Comparison of ENCODE assay signal across 8 mouse cellular contexts in genomic region chr11:119040600-119041324, GRCm38 (mm10). TPM values are rescaled to one million over a fixed set of nuclear protein-coding genes. Genes with fewer than 3 reads are reported as not detected.
A peak's percentile ranks its signal among the peaks of the same experiment; 100 is the strongest.
DNase-seq lines count a peak whose midpoint lies in the region; ATAC-seq and TF ChIP-seq lines count a peak whose summit lies in the region.

Cbx8 (minus strand) TSS chr11:119040969.

- TF ChIP-seq EP300 in lung, postnatal 0 days (IDR thresholded peaks at IDR 0.05) = no peak

- peak within 1 kb of the TSS; percentile 94 for H3K27ac ChIP-seq in hindbrain, embryonic 10.5 days
- peak within 1 kb of the TSS; percentile 75 for H3K27ac ChIP-seq in lung, postnatal 0 days (ENCODE audit: low read length)

- peak within 1 kb of the TSS; percentile 99 for H3K4me2 ChIP-seq in lung, postnatal 0 days (replicated peaks; ENCODE audit: low read depth, low read length)

- peak; percentile 96 for ATAC-seq in lung, postnatal 0 days

- peaks cover 90% of the 10 kb centered on the region for H3K27me3 ChIP-seq in hindbrain, embryonic 10.5 days (ENCODE audit: insufficient read depth, poor library complexity, severe bottlenecking)
- peaks cover 48% of the 10 kb centered on the region for H3K27me3 ChIP-seq in lung, postnatal 0 days (replicated peaks; ENCODE audit: insufficient read depth, low read length)

- peak within 1 kb of the TSS; percentile 80 for H3K4me3 ChIP-seq in hindbrain, embryonic 10.5 days
- H3K4me3 ChIP-seq in lung, postnatal 0 days (ENCODE audit: low read depth, low read length) = peak within 1 kb of the TSS; percentile 63

- peak within 1 kb of the TSS; percentile 56 for H3K9ac ChIP-seq in lung, postnatal 0 days (replicated peaks; ENCODE audit: low read depth)

- TF ChIP-seq CTCF in lung, postnatal 0 days (IDR thresholded peaks at IDR 0.05) = no peak

- peaks cover 11% of the 10 kb centered on the region for H3K36me3 ChIP-seq in hindbrain, embryonic 10.5 days
- no peaks in the 10 kb centered on the region; the same call in 1 of the 2 replicates for H3K36me3 ChIP-seq in lung, postnatal 0 days (ENCODE audit: insufficient read depth, low read length)

- H3K9me3 ChIP-seq in hindbrain, embryonic 10.5 days = no peaks in the 10 kb centered on the region
- H3K9me3 ChIP-seq in lung, postnatal 0 days (ENCODE audit: low read length) = no peaks in the 10 kb centered on the region

- peaks cover 89% of the 10 kb centered on the region for H3K4me1 ChIP-seq in hindbrain, embryonic 10.5 days (replicated peaks)
- peaks cover 19% of the 10 kb centered on the region for H3K4me1 ChIP-seq in lung, postnatal 0 days (ENCODE audit: insufficient read depth, low read depth, low read length)

- peak; percentile 95 for DNase-seq in MEL-GATA-1-ER (ENCODE audit: extremely low read depth, low read depth)
- peak; percentile 100 for DNase-seq in cerebellum, adult 8-10 months
- DNase-seq in forelimb bud, embryonic 11.5 days (ENCODE audit: low read depth, low spot score) = peak; percentile 100
- DNase-seq in hindbrain, embryonic 10.5 days (ENCODE audit: low spot score) = peak; percentile 100
- peak; percentile 99 for DNase-seq in layer of hippocampus, adult 9-11 months
- DNase-seq in lung, postnatal 0 days (ENCODE audit: low spot score) = peak; percentile 99
- DNase-seq in ovary, postnatal 14 days (ENCODE audit: low spot score) = peak; percentile 98
- peak; percentile 100 for DNase-seq in thymus, postnatal 14 days

- WGBS in hindbrain, embryonic 10.5 days = under 1% methylated on average over 63 of the region's 63 CpGs
- WGBS in lung, postnatal 0 days = under 1% methylated on average over 41 of the region's 63 CpGs

RNA-seq across cellular contexts. Expression of gene Cbx8, which starts in this region (rescaled TPM):
- 11.2 and 13.0 TPM in 2 replicates for polyA plus RNA-seq in hindbrain, embryonic 10.5 days (2016; fragmentation: Nextera tagmentation; extraction: Ambion mirVana)
- polyA plus RNA-seq in lung, postnatal 0 days (2015; fragmentation: Nextera tagmentation; extraction: Ambion mirVana) = 9.4 and 9.8 TPM in 2 replicates

Comparison
In these comparisons a context has a peak if more than half of its experiments do, and no peak if none do; other contexts are left out.
1. Peak in every context shown above with its lines: DNase-seq, ATAC-seq, H3K4me3 ChIP-seq and H3K27ac ChIP-seq.